Mouse (Mus musculus) megakaryocyte, adult 5-6 weeks (primary cell): Measurements from ENCODE around the gene Alpk1. TPM values are rescaled to one million over a fixed set of nuclear protein-coding genes. Genes with fewer than 3 reads are reported as not detected.

Source experiments
- ATAC-seq: 2 replicates; pipeline ENCODE4 v1.8.0; 2016; ENCODE audit warnings: mild to moderate bottlenecking, inconsistent platforms; ENCODE audit not compliant: poor library complexity, severe bottlenecking
- total RNA-seq, 2 experiments: library from RNA; stranded (forward) in 1 of 2; stranded (reverse) in 1 of 2; fragments of 153-499, 151-499 nt in 1 of 2; fragments of 221-1000, 200-1000 nt in 1 of 2; gene quantifications; 2 replicates each; pipeline versions ENCODE4 v1.2.3 to v1.2.4; 2015 to 2017

Alpk1 gene
- total RNA-seq, 2 experiments from 2014 or later = 15.5 to 28.7 TPM

- ATAC-seq = peak; percentile 26; the same call in 1 of the 2 replicates
Measured at GRCm38 (mm10) chr3:127633080-127634032, 147.0 kb downstream of the Alpk1 start, which contains the start of gene Neurog2. Gene Neurog2 (plus strand): TSS chr3:127633135.

- no peak for ATAC-seq
Measured at GRCm38 (mm10) chr3:127632531-127632930, 147.8 kb downstream of the Alpk1 start.

- ATAC-seq = no peak
Measured at GRCm38 (mm10) chr3:127631582-127631981, 148.7 kb downstream of the Alpk1 start.

GRCm38 (mm10) chr3:127630735-127631372, 149.5 kb downstream of the Alpk1 start:
- ATAC-seq = no peak

GRCm38 (mm10) chr3:127630190-127630589, 150.1 kb downstream of the Alpk1 start:
- ATAC-seq = no peak

GRCm38 (mm10) chr3:127628311-127629184, 151.8 kb downstream of the Alpk1 start:
- no peak for ATAC-seq

- no peak for ATAC-seq
Measured at GRCm38 (mm10) chr3:127627956-127628310, 152.4 kb downstream of the Alpk1 start.

GRCm38 (mm10) chr3:127627151-127627955, 153.0 kb downstream of the Alpk1 start:
- no peak for ATAC-seq

GRCm38 (mm10) chr3:127626524-127626923, 153.8 kb downstream of the Alpk1 start:
- no peak for ATAC-seq

GRCm38 (mm10) chr3:127625701-127626399, 154.5 kb downstream of the Alpk1 start:
- ATAC-seq = peak; percentile 34; the same call in 1 of the 2 replicates

- ATAC-seq = peak; percentile 97
Measured at GRCm38 (mm10) chr3:127625296-127625695, 155.0 kb downstream of the Alpk1 start.

Other genes with a start within 250 kb of the Alpk1 start
- gene Larp7, start 227.2 kb downstream of the Alpk1 start, total RNA-seq (2015) = 50.3 and 61.8 TPM in 2 replicates
- gene Larp7, start 227.2 kb downstream of the Alpk1 start, total RNA-seq (2017) = 75.3 and 82.6 TPM in 2 replicates
- gene Zgrf1, start 227.0 kb downstream of the Alpk1 start, total RNA-seq (2015) = 9.0 and 9.5 TPM in 2 replicates
- gene Zgrf1, start 227.0 kb downstream of the Alpk1 start, total RNA-seq (2017) = 12.2 and 17.8 TPM in 2 replicates
- gene Neurog2, start 147.4 kb downstream of the Alpk1 start, total RNA-seq (2015) = not detected in 2 replicates
- gene Neurog2, start 147.4 kb downstream of the Alpk1 start, total RNA-seq (2017) = not detected in 2 replicates
- 111 and 137 TPM in 2 replicates for gene Tifa, start 9.3 kb upstream of the Alpk1 start, total RNA-seq (2015)
- 111 and 121 TPM in 2 replicates for gene Tifa, start 9.3 kb upstream of the Alpk1 start, total RNA-seq (2017)
- gene Ap1ar, start 57.0 kb upstream of the Alpk1 start, total RNA-seq (2015) = 36.1 and 50.7 TPM in 2 replicates
- gene Ap1ar, start 57.0 kb upstream of the Alpk1 start, total RNA-seq (2017) = 41.5 and 43.3 TPM in 2 replicates
- gene Fam241a, start 115.8 kb upstream of the Alpk1 start, total RNA-seq (2015) = 53.1 and 59.7 TPM in 2 replicates
- gene Fam241a, start 115.8 kb upstream of the Alpk1 start, total RNA-seq (2017) = 31.8 and 35.9 TPM in 2 replicates